In the genomic region with DNA sequence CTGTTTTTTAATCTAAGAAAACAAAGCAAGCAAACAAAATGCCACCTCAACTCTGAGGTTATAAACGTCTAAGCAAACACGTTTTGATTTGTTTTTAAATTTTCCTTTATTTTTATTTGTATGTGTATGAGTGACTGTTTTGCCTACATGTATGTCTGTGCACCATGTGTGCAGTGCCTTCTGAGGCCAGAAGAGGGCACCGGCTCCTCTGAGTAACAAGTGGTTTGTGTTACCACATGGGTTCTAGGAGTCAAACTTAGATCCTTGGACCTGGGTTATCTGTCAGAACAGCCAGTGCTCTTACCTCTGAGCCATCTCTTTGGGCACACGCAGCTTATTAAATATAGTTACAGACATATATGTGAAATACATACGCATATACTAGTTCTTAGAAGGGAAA, we compare ENCODE assay signal across 9 mouse cellular contexts. TPM values are rescaled to one million over a fixed set of nuclear protein-coding genes. Genes with fewer than 3 reads are reported as not detected.
DNase-seq lines count a peak whose midpoint lies in the region; ATAC-seq and TF ChIP-seq lines count a peak whose summit lies in the region.
"Had no signal": no experiment of that assay in that cellular context is flagged by ENCODE, and none has a peak within 500 bp of the region (broad histone marks: within the 10 kb centered on the region; RNA-seq: fewer than 3 reads in every experiment).

No protein-coding gene starts in this region.

- no peak for TF ChIP-seq EP300 in stomach, postnatal 0 days (optimal IDR thresholded peaks at IDR 0.05)

- H3K4me2 ChIP-seq in forebrain, postnatal 0 days (ENCODE audit: low read depth): no peak overlapping the region
- H3K4me2 ChIP-seq in forebrain, embryonic 11.5 days (ENCODE audit: low read depth, low read length, severe bottlenecking): no peak overlapping the region
- H3K4me2 ChIP-seq in midbrain, embryonic 13.5 days (replicated peaks): no peak overlapping the region
- H3K4me2 ChIP-seq in stomach, postnatal 0 days (replicated peaks; ENCODE audit: low read depth): no peak overlapping the region

- H3K4me1 ChIP-seq in forebrain, postnatal 0 days (ENCODE audit: insufficient read depth): 0 out of 2 replicates have a peak, but pooled peaks cover 6% of the 10 kb centered on the region
- H3K4me1 ChIP-seq in forebrain, embryonic 11.5 days (replicated peaks; ENCODE audit: control insufficient read depth, insufficient read depth, low read length): peaks cover 11% of the 10 kb centered on the region
- peaks cover 35% of the 10 kb centered on the region for H3K4me1 ChIP-seq in midbrain, embryonic 10.5 days
- H3K4me1 ChIP-seq in midbrain, embryonic 13.5 days (replicated peaks): peaks cover 27% of the 10 kb centered on the region
- H3K4me1 ChIP-seq in stomach, postnatal 0 days (replicated peaks; ENCODE audit: control insufficient read depth, insufficient read depth): no peaks in the 10 kb centered on the region

- intact Hi-C loops in gastrocnemius, postnatal 36 days (cut with DNase I): no loop called here

- H3K9ac ChIP-seq in forebrain, postnatal 0 days: no peak overlapping the region
- no peak overlapping the region for H3K9ac ChIP-seq in forebrain, embryonic 11.5 days (ENCODE audit: low read length)
- H3K9ac ChIP-seq in midbrain, embryonic 13.5 days (replicated peaks): no peak overlapping the region
- H3K9ac ChIP-seq in stomach, postnatal 0 days (ENCODE audit: low read length): no peak overlapping the region
- H3K9ac ChIP-seq: midbrain, embryonic 15.5 days had no signal

- TF ChIP-seq POLR2A in brain, embryonic 14.5 days (IDR thresholded peaks at IDR 0.05; ENCODE audit: borderline replicate concordance, extremely low read depth, insufficient read depth, insufficient read length, poor library complexity, severe bottlenecking): no peak

- H3K27ac ChIP-seq in forebrain, postnatal 0 days (ENCODE audit: low read depth, low read length): no peak overlapping the region
- no peak overlapping the region for H3K27ac ChIP-seq in forebrain, embryonic 11.5 days (ENCODE audit: low read depth, low read length)
- no peak overlapping the region for H3K27ac ChIP-seq in midbrain, embryonic 10.5 days (replicated peaks)
- H3K27ac ChIP-seq in midbrain, embryonic 13.5 days: no peak overlapping the region
- no peak overlapping the region for H3K27ac ChIP-seq in stomach, postnatal 0 days (replicated peaks)

- no peak overlapping the region for H3K4me3 ChIP-seq in forebrain, postnatal 0 days (ENCODE audit: low read depth, low read length)
- H3K4me3 ChIP-seq in forebrain, embryonic 11.5 days (ENCODE audit: low read depth, low read length): no peak overlapping the region
- no peak overlapping the region for H3K4me3 ChIP-seq in midbrain, embryonic 10.5 days
- no peak overlapping the region for H3K4me3 ChIP-seq in midbrain, embryonic 13.5 days (replicated peaks)
- no peak overlapping the region for H3K4me3 ChIP-seq in stomach, postnatal 0 days (ENCODE audit: low read depth, low read length)
- H3K4me3 ChIP-seq: midbrain, embryonic 15.5 days had no signal

- WGBS in forebrain, postnatal 0 days: 88% methylated on average over 5 of the region's 5 CpGs
- 78% methylated on average over 5 of the region's 5 CpGs for WGBS in forebrain, embryonic 11.5 days
- 92% methylated on average over 5 of the region's 5 CpGs for WGBS in midbrain, embryonic 10.5 days
- 88% methylated on average over 5 of the region's 5 CpGs for WGBS in midbrain, embryonic 13.5 days
- WGBS in stomach, postnatal 0 days: 88% methylated on average over 5 of the region's 5 CpGs

- DNase-seq in forebrain, postnatal 0 days: peak; percentile 20
- DNase-seq in forebrain, embryonic 11.5 days (ENCODE audit: low spot score): no peak
- peak; percentile 28 for DNase-seq in midbrain, embryonic 10.5 days (ENCODE audit: low spot score)
- DNase-seq in brain, embryonic 14.5 days (ENCODE audit: low read depth): peak; percentile 32
- peak; percentile 24 for DNase-seq in stomach, postnatal 0 days (ENCODE audit: low spot score)
- DNase-seq in gastrocnemius, adult 18-20 months (ENCODE audit: low spot score): no peak
- DNase-seq in gastrocnemius, postnatal 36 days: no peak

- no peak for ATAC-seq in forebrain, postnatal 0 days
- no peak for ATAC-seq in forebrain, embryonic 11.5 days (replicated peaks; ENCODE audit: low FRiP score)
- no peak for ATAC-seq in midbrain, embryonic 13.5 days
- no peak for ATAC-seq in stomach, postnatal 0 days (ENCODE audit: low FRiP score, low TSS enrichment)
- ATAC-seq: midbrain, embryonic 15.5 days had no signal

- H3K27me3 ChIP-seq in forebrain, postnatal 0 days (ENCODE audit: insufficient read depth, low read length): no peaks in the 10 kb centered on the region
- H3K27me3 ChIP-seq in forebrain, embryonic 11.5 days (ENCODE audit: control insufficient read depth, insufficient read depth, low read length): no peaks in the 10 kb centered on the region
- no peaks in the 10 kb centered on the region for H3K27me3 ChIP-seq in midbrain, embryonic 10.5 days (ENCODE audit: low read depth, poor library complexity, severe bottlenecking)
- 0 out of 2 replicates have a peak, but pooled peaks cover 2% of the 10 kb centered on the region for H3K27me3 ChIP-seq in midbrain, embryonic 13.5 days
- H3K27me3 ChIP-seq in stomach, postnatal 0 days (ENCODE audit: control insufficient read depth, insufficient read depth, low read length): no peaks in the 10 kb centered on the region
- H3K27me3 ChIP-seq: midbrain, embryonic 15.5 days had no signal

- H3K9me3 ChIP-seq in forebrain, postnatal 0 days (ENCODE audit: low read length): no peaks in the 10 kb centered on the region
- H3K9me3 ChIP-seq in forebrain, embryonic 11.5 days (ENCODE audit: control insufficient read depth, low read length): no peaks in the 10 kb centered on the region
- no peaks in the 10 kb centered on the region for H3K9me3 ChIP-seq in midbrain, embryonic 10.5 days (replicated peaks)
- H3K9me3 ChIP-seq in midbrain, embryonic 13.5 days: no peaks in the 10 kb centered on the region
- no peaks in the 10 kb centered on the region for H3K9me3 ChIP-seq in stomach, postnatal 0 days (ENCODE audit: control insufficient read depth, low read length)
- H3K9me3 ChIP-seq: midbrain, embryonic 15.5 days had no signal

- H3K36me3 ChIP-seq in forebrain, postnatal 0 days (ENCODE audit: insufficient read depth): no peaks in the 10 kb centered on the region
- no peaks in the 10 kb centered on the region for H3K36me3 ChIP-seq in forebrain, embryonic 11.5 days (ENCODE audit: control insufficient read depth, insufficient read depth, low read length)
- no peaks in the 10 kb centered on the region for H3K36me3 ChIP-seq in midbrain, embryonic 10.5 days
- H3K36me3 ChIP-seq in midbrain, embryonic 13.5 days: no peaks in the 10 kb centered on the region
- no peaks in the 10 kb centered on the region for H3K36me3 ChIP-seq in stomach, postnatal 0 days (ENCODE audit: control insufficient read depth, insufficient read depth, low read length)
- H3K36me3 ChIP-seq: midbrain, embryonic 15.5 days had no signal

- peak; percentile 59 for TF ChIP-seq CTCF in forebrain, postnatal 0 days (IDR thresholded peaks at IDR 0.05; ENCODE audit: low read depth)
- peak; percentile 50; the same call in 1 of the 2 replicates for TF ChIP-seq CTCF in brain, embryonic 14.5 days (IDR thresholded peaks at IDR 0.05; ENCODE audit: borderline replicate concordance, extremely low read depth, insufficient read depth, insufficient read length)
- TF ChIP-seq CTCF in stomach, postnatal 0 days (IDR thresholded peaks at IDR 0.05; ENCODE audit: low read depth): peak; percentile 68

RNA-seq across cellular contexts. Expression of a gene that starts 57.6 kb away (rescaled TPM):
- 202 and 222 TPM in 2 replicates for total RNA-seq in forebrain, postnatal 0 days (2014; rRNA removed)
- 94.0 and 95.9 TPM in 2 replicates for polyA plus RNA-seq in forebrain, postnatal 0 days (2015; fragmentation: Nextera tagmentation; extraction: Ambion mirVana)
- polyA plus RNA-seq in forebrain, embryonic 11.5 days (2014; fragmentation: Nextera tagmentation; extraction: Ambion mirVana): 83.4 and 96.6 TPM in 2 replicates
- polyA plus RNA-seq in midbrain, embryonic 10.5 days (2016; fragmentation: Nextera tagmentation; extraction: Ambion mirVana): 82.0 and 91.4 TPM in 2 replicates
- polyA plus RNA-seq in midbrain, embryonic 13.5 days (2015; fragmentation: Nextera tagmentation; extraction: Ambion mirVana): 82.9 and 93.9 TPM in 2 replicates
- polyA plus RNA-seq in brain, embryonic 14.5 days (2012; rRNA removed): 230 and 250 TPM in 2 replicates
- polyA plus RNA-seq in stomach, postnatal 0 days (2015; fragmentation: Nextera tagmentation; extraction: Ambion mirVana): 68.9 and 75.9 TPM in 2 replicates
- total RNA-seq in gastrocnemius, adult 18-20 months (2021): 100 to 1,000 TPM; 116 to 126 TPM
- 100 to 1,000 TPM in 1 of 2 experiments, 10 to 100 TPM in 1; 97.8 to 106 TPM for total RNA-seq in gastrocnemius, postnatal 36 days (2021)

Comparison
In these comparisons a context has a peak if more than half of its experiments do, and no peak if none do; other contexts are left out.
1. DNase-seq: peak in forebrain, postnatal 0 days (single experiment), midbrain, embryonic 10.5 days (single experiment), brain, embryonic 14.5 days (single experiment) and stomach, postnatal 0 days (single experiment); none in forebrain, embryonic 11.5 days (single experiment), gastrocnemius, adult 18-20 months (single experiment) and gastrocnemius, postnatal 36 days (0 of 2).
2. Peak in every context shown above with its lines, with median percentiles within 50 percentile points of each other: CTCF ChIP-seq.